Mouse (Mus musculus): Measurements from ENCODE around the gene Dip2a. TPM values are rescaled to one million over a fixed set of nuclear protein-coding genes. Genes with fewer than 3 reads are reported as not detected.

Gene Dip2a
- polyA plus RNA-seq, 1 experiment from 2014 or later, result 5.0 TPM

- WGBS, result 76% methylated on average over 4 of the region's 4 CpGs
- H3K9ac ChIP-seq (ENCODE audit: low read depth, low read length), result no peak overlapping the region
- ATAC-seq, result no peak
Measured at GRCm38 (mm10) chr10:76262431-76262830, 82.7 kb downstream of the Dip2a start.

DNA sequence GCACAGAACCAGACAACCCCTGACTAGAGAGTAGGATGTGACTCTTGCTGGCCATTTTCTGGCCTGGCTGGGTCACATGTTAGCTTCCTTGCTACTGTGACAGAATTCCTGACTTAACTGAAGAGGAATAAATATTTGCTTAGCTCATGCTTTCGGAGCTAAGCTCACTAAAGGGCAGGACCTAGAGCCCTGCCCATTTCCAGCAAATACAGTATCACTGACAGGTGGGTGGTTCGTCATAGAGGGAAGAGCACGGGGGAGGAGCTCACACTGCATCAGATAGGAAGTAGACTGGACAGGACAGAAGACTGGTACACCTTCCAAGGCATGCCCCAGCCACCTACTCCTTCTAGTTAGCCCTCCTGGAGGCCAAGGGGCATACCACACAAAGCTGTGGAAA, 83.6 kb downstream of the Dip2a start:
- Histone ChIP-seq H3K27me3 (replicated peaks; ENCODE audit: control insufficient read depth, insufficient read depth, low read length) (no peaks in the 10 kb centered on the region), H3K4me1 (replicated peaks; ENCODE audit: control insufficient read depth, insufficient read depth, low read length) (no peaks in the 10 kb centered on the region; the same call in 1 of the 2 replicates), H3K9me3 (ENCODE audit: control insufficient read depth) (no peaks in the 10 kb centered on the region), H3K36me3 (ENCODE audit: control insufficient read depth, insufficient read depth) (peaks cover 20% of the 10 kb centered on the region), H3K27ac (ENCODE audit: low read depth, low read length) (no peak overlapping the region), H3K4me2 (replicated peaks; ENCODE audit: low read depth) (no peak overlapping the region), H3K4me3 (ENCODE audit: low read depth, low read length) (no peak overlapping the region), H3K9ac (ENCODE audit: low read depth, low read length) (no peak overlapping the region)
- TF ChIP-seq CTCF (IDR thresholded peaks at IDR 0.05; ENCODE audit: low read depth), result no peak
- peak; percentile 76 for ATAC-seq
- 38% methylated on average over 3 of the region's 3 CpGs for WGBS

More at GRCm38 (mm10) chr10:76262431-76262830, 82.7 kb downstream of the Dip2a start:
- TF ChIP-seq CTCF (IDR thresholded peaks at IDR 0.05; ENCODE audit: low read depth), result no peak
- H3K9me3 ChIP-seq (ENCODE audit: control insufficient read depth), result no peaks in the 10 kb centered on the region
- H3K27me3 ChIP-seq (replicated peaks; ENCODE audit: control insufficient read depth, insufficient read depth, low read length), result no peaks in the 10 kb centered on the region
- H3K27ac ChIP-seq (ENCODE audit: low read depth, low read length), result no peak overlapping the region
- H3K4me3 ChIP-seq (ENCODE audit: low read depth, low read length), result no peak overlapping the region
- peaks cover 24% of the 10 kb centered on the region for H3K36me3 ChIP-seq (ENCODE audit: control insufficient read depth, insufficient read depth)
- no peaks in the 10 kb centered on the region; the same call in 1 of the 2 replicates for H3K4me1 ChIP-seq (replicated peaks; ENCODE audit: control insufficient read depth, insufficient read depth, low read length)
- H3K4me2 ChIP-seq (replicated peaks; ENCODE audit: low read depth), result no peak overlapping the region

DNA sequence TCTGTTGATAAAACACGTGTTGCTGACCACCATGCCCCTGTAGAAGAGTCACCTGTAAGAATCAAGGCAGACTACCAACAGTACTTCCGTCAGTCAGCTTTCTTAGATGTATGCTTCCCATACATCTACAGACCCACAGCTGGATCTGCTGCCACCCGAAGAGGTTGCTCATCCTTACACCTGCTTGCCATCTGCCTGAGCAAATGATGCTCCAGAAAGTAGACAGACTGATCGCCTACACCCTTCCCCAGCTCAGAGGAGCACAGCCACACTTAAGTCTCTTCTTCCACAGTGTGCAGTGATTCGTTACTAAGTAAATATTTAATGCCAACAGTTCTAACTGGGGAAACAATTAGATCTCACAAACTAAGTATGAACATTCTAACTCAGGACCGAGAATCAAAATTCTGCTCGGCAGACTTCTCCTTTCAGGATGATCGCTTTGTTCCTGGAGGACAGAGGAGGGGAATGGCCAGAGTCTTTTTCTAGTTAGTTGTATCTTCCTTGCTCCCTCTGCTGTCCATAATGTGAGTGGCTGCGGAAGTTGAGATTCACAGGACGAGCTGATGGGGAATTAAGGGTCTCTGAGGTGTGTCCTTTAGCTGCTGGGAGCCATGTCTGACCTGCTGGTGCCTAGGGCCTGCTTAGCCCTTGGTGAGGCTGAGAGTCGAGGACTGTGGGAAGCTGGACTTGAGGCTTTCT, 84.6 kb downstream of the Dip2a start:
- Histone ChIP-seq H3K9me3 (ENCODE audit: control insufficient read depth) (no peaks in the 10 kb centered on the region), H3K36me3 (ENCODE audit: control insufficient read depth, insufficient read depth) (peaks cover 12% of the 10 kb centered on the region), H3K27ac (ENCODE audit: low read depth, low read length) (no peak overlapping the region), H3K4me3 (ENCODE audit: low read depth, low read length) (no peak overlapping the region), H3K4me2 (replicated peaks; ENCODE audit: low read depth) (no peak overlapping the region), H3K4me1 (replicated peaks; ENCODE audit: control insufficient read depth, insufficient read depth, low read length) (no peaks in the 10 kb centered on the region; the same call in 1 of the 2 replicates), H3K9ac (ENCODE audit: low read depth, low read length) (no peak overlapping the region), H3K27me3 (replicated peaks; ENCODE audit: control insufficient read depth, insufficient read depth, low read length) (no peaks in the 10 kb centered on the region)
- peak; percentile 60 for TF ChIP-seq CTCF (IDR thresholded peaks at IDR 0.05; ENCODE audit: low read depth)
- ATAC-seq, result no peak
- WGBS, result 53% methylated on average over 11 of the region's 11 CpGs

- Histone ChIP-seq H3K4me2 (replicated peaks; ENCODE audit: low read depth) (no peak overlapping the region), H3K9me3 (ENCODE audit: control insufficient read depth) (no peaks in the 10 kb centered on the region), H3K27ac (ENCODE audit: low read depth, low read length) (no peak overlapping the region), H3K36me3 (ENCODE audit: control insufficient read depth, insufficient read depth) (peaks cover 4% of the 10 kb centered on the region), H3K4me1 (replicated peaks; ENCODE audit: control insufficient read depth, insufficient read depth, low read length) (no peaks in the 10 kb centered on the region; the same call in 1 of the 2 replicates), H3K9ac (ENCODE audit: low read depth, low read length) (no peak overlapping the region), H3K4me3 (ENCODE audit: low read depth, low read length) (no peak overlapping the region), H3K27me3 (replicated peaks; ENCODE audit: control insufficient read depth, insufficient read depth, low read length) (no peaks in the 10 kb centered on the region)
- no peak for ATAC-seq
- WGBS, result 76% methylated on average over 18 of the region's 18 CpGs
- no peak for TF ChIP-seq CTCF (IDR thresholded peaks at IDR 0.05; ENCODE audit: low read depth)
Measured at GRCm38 (mm10) chr10:76259566-76260232, 85.4 kb downstream of the Dip2a start.

DNA sequence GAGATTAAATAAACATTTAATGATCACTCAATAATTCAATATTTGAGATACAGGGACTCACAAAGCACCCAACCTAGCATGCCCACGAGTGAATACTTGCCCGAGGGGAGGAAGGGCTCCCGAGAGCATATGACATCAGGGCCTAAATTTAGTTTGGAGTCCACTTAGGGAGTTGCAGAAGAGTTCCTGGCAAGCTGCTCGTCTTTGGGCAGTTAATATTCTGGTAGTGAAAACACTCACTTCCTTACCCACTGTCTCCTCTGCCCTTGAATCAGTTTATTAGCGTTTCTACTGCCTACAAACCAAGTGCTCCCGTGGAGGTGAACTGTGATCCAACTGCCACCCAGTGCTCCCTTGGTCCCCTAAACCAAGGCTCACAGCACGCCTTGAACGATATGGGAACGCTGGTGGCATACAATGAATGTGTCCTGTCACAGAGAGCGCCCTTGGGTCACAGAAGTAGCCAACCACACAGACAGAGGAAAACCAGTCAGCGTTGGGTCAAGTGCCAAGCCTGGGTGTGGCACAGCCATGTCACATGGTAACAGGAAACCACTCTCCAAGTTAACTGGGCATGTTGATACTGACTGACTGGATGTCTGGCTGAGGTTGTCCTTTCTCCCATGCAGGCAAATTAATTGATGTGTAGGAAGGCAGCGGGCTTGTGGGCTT, 87.2 kb downstream of the Dip2a start:
- Histone ChIP-seq H3K4me1 (replicated peaks; ENCODE audit: control insufficient read depth, insufficient read depth, low read length) (peaks cover 8% of the 10 kb centered on the region; the same call in 1 of the 2 replicates), H3K27ac (ENCODE audit: low read depth, low read length) (no peak overlapping the region), H3K4me3 (ENCODE audit: low read depth, low read length) (no peak overlapping the region), H3K27me3 (replicated peaks; ENCODE audit: control insufficient read depth, insufficient read depth, low read length) (no peaks in the 10 kb centered on the region), H3K36me3 (ENCODE audit: control insufficient read depth, insufficient read depth) (no peaks in the 10 kb centered on the region; the same call in 1 of the 2 replicates), H3K9me3 (ENCODE audit: control insufficient read depth) (no peaks in the 10 kb centered on the region), H3K9ac (ENCODE audit: low read depth, low read length) (no peak overlapping the region), H3K4me2 (replicated peaks; ENCODE audit: low read depth) (no peak overlapping the region)
- TF ChIP-seq CTCF (IDR thresholded peaks at IDR 0.05; ENCODE audit: low read depth), result no peak
- 70% methylated on average over 12 of the region's 12 CpGs for WGBS
- ATAC-seq, result no peak

- no peaks in the 10 kb centered on the region; the same call in 1 of the 2 replicates for H3K36me3 ChIP-seq (ENCODE audit: control insufficient read depth, insufficient read depth)
- H3K9ac ChIP-seq (ENCODE audit: low read depth, low read length), result no peak overlapping the region
- no peak overlapping the region for H3K27ac ChIP-seq (ENCODE audit: low read depth, low read length)
- no peak for ATAC-seq
- TF ChIP-seq CTCF (IDR thresholded peaks at IDR 0.05; ENCODE audit: low read depth), result no peak
- no peak overlapping the region for H3K4me3 ChIP-seq (ENCODE audit: low read depth, low read length)
- no peaks in the 10 kb centered on the region for H3K27me3 ChIP-seq (replicated peaks; ENCODE audit: control insufficient read depth, insufficient read depth, low read length)
- 89% methylated on average over 7 of the region's 7 CpGs for WGBS
- H3K4me2 ChIP-seq (replicated peaks; ENCODE audit: low read depth), result no peak overlapping the region
- no peaks in the 10 kb centered on the region for H3K9me3 ChIP-seq (ENCODE audit: control insufficient read depth)
- peaks cover 8% of the 10 kb centered on the region; the same call in 1 of the 2 replicates for H3K4me1 ChIP-seq (replicated peaks; ENCODE audit: control insufficient read depth, insufficient read depth, low read length)
Measured at GRCm38 (mm10) chr10:76257231-76257630, 87.9 kb downstream of the Dip2a start.
